In genomic region chr5:111644142-111644541, GRCm38 (mm10) we compare ENCODE assay signal across 24 mouse cellular contexts.
DNase-seq lines count a peak whose midpoint lies in the region; ATAC-seq lines count a peak whose summit lies in the region.
"Had no signal": no experiment of that assay in that cellular context is flagged by ENCODE, and none has a peak within 500 bp of the region (broad histone marks: within the 10 kb centered on the region; RNA-seq: fewer than 3 reads in every experiment).

No protein-coding gene starts in this region.

- peaks cover 46% of the 10 kb centered on the region for H3K4me1 ChIP-seq in forebrain, embryonic 12.5 days
- peaks cover 27% of the 10 kb centered on the region for H3K4me1 ChIP-seq in forebrain, embryonic 11.5 days (replicated peaks; ENCODE audit: control insufficient read depth, insufficient read depth, low read length)
- peaks cover 31% of the 10 kb centered on the region for H3K4me1 ChIP-seq in midbrain, embryonic 15.5 days
- H3K4me1 ChIP-seq in midbrain, embryonic 16.5 days (ENCODE audit: control insufficient read depth, insufficient read depth, low read length), result peaks cover 24% of the 10 kb centered on the region
- H3K4me1 ChIP-seq in embryonic facial prominence, embryonic 13.5 days, result peaks cover 44% of the 10 kb centered on the region
- H3K4me1 ChIP-seq: liver, embryonic 12.5 days had no signal

- WGBS in forebrain, embryonic 12.5 days, result 96% methylated on average over 2 of the region's 2 CpGs
- WGBS in forebrain, embryonic 11.5 days, result 92% methylated on average over 2 of the region's 2 CpGs
- 94% methylated on average over 2 of the region's 2 CpGs for WGBS in midbrain, embryonic 15.5 days
- 85% methylated on average over 2 of the region's 2 CpGs for WGBS in midbrain, embryonic 16.5 days
- 83% methylated on average over 2 of the region's 2 CpGs for WGBS in embryonic facial prominence, embryonic 13.5 days

- no peaks in the 10 kb centered on the region for H3K36me3 ChIP-seq in forebrain, embryonic 12.5 days (replicated peaks)
- no peaks in the 10 kb centered on the region for H3K36me3 ChIP-seq in forebrain, embryonic 11.5 days (ENCODE audit: control insufficient read depth, insufficient read depth, low read length)
- no peaks in the 10 kb centered on the region for H3K36me3 ChIP-seq in midbrain, embryonic 15.5 days (replicated peaks)
- H3K36me3 ChIP-seq in midbrain, embryonic 16.5 days (ENCODE audit: control insufficient read depth, insufficient read depth, low read length), result no peaks in the 10 kb centered on the region
- H3K36me3 ChIP-seq in embryonic facial prominence, embryonic 13.5 days, result no peaks in the 10 kb centered on the region
- H3K36me3 ChIP-seq: heart, embryonic 15.5 days; hindbrain, embryonic 15.5 days; intestine, embryonic 15.5 days; limb, embryonic 13.5 days; liver, embryonic 12.5 days; neural tube, embryonic 15.5 days had no signal

- no peaks in the 10 kb centered on the region for H3K9me3 ChIP-seq in forebrain, embryonic 12.5 days
- no peaks in the 10 kb centered on the region; the same call in 1 of the 2 replicates for H3K9me3 ChIP-seq in forebrain, embryonic 11.5 days (ENCODE audit: control insufficient read depth, low read length)
- no peaks in the 10 kb centered on the region for H3K9me3 ChIP-seq in midbrain, embryonic 15.5 days
- no peaks in the 10 kb centered on the region for H3K9me3 ChIP-seq in midbrain, embryonic 16.5 days (replicated peaks; ENCODE audit: control insufficient read depth, low read length, poor library complexity, severe bottlenecking)
- no peaks in the 10 kb centered on the region for H3K9me3 ChIP-seq in embryonic facial prominence, embryonic 13.5 days
- H3K9me3 ChIP-seq: heart, embryonic 15.5 days; hindbrain, embryonic 15.5 days; intestine, embryonic 15.5 days; liver, embryonic 12.5 days; neural tube, embryonic 15.5 days had no signal

- H3K27ac ChIP-seq in forebrain, embryonic 12.5 days, result peak overlapping the region; percentile 47; the same call in 1 of the 2 replicates
- H3K27ac ChIP-seq in forebrain, embryonic 11.5 days (ENCODE audit: low read depth, low read length), result no peak overlapping the region
- no peak overlapping the region for H3K27ac ChIP-seq in midbrain, embryonic 15.5 days
- no peak overlapping the region for H3K27ac ChIP-seq in midbrain, embryonic 16.5 days (ENCODE audit: low read length)
- H3K27ac ChIP-seq in embryonic facial prominence, embryonic 13.5 days, result no peak overlapping the region
- H3K27ac ChIP-seq: heart, embryonic 15.5 days; hindbrain, embryonic 15.5 days; intestine, embryonic 15.5 days; limb, embryonic 13.5 days; liver, embryonic 12.5 days; neural tube, embryonic 15.5 days had no signal

- DNase-seq in forebrain, embryonic 11.5 days (ENCODE audit: low spot score), result no peak
- DNase-seq in frontal cortex, postnatal 14 days (ENCODE audit: low spot score in 2 of 2), result no peak
- no peak for DNase-seq in kidney, adult 11 months
- DNase-seq in T-cell, adult 2 months (ENCODE audit: low spot score), result no peak
- DNase-seq: adrenal gland, postnatal 10 days; cerebellum, adult 2 months; cerebellum, postnatal 25 days; heart, postnatal 36 days; kidney, adult 9 months; kidney, postnatal 14 days; lung, adult 18-20 months; lung, postnatal 36 days had no signal

- no peak for ATAC-seq in forebrain, embryonic 12.5 days (ENCODE audit: low FRiP score)
- no peak for ATAC-seq in forebrain, embryonic 11.5 days (replicated peaks; ENCODE audit: low FRiP score)
- ATAC-seq in midbrain, embryonic 15.5 days (replicated peaks), result peak; percentile 44; the same call in 1 of the 2 replicates
- no peak for ATAC-seq in midbrain, embryonic 16.5 days
- ATAC-seq in embryonic facial prominence, embryonic 13.5 days (ENCODE audit: insufficient number of reproducible peaks, insufficient read depth, low FRiP score, low TSS enrichment, low read depth), result peak; percentile 48
- ATAC-seq: activated CD4-positive, CD25-positive, alpha-beta regulatory T cell, adult 4 months; intestine, embryonic 15.5 days; liver, embryonic 12.5 days had no signal

- no peak overlapping the region for H3K4me2 ChIP-seq in forebrain, embryonic 12.5 days
- H3K4me2 ChIP-seq in forebrain, embryonic 11.5 days (ENCODE audit: low read depth, low read length, severe bottlenecking), result no peak overlapping the region
- no peak overlapping the region for H3K4me2 ChIP-seq in midbrain, embryonic 15.5 days
- no peak overlapping the region for H3K4me2 ChIP-seq in midbrain, embryonic 16.5 days (ENCODE audit: low read length)
- H3K4me2 ChIP-seq in embryonic facial prominence, embryonic 13.5 days, result no peak overlapping the region
- H3K4me2 ChIP-seq: heart, embryonic 15.5 days; hindbrain, embryonic 15.5 days; intestine, embryonic 15.5 days; limb, embryonic 13.5 days; liver, embryonic 12.5 days; neural tube, embryonic 15.5 days had no signal

- no peak overlapping the region for H3K4me3 ChIP-seq in forebrain, embryonic 12.5 days (replicated peaks)
- H3K4me3 ChIP-seq in forebrain, embryonic 11.5 days (ENCODE audit: low read depth, low read length), result no peak overlapping the region
- H3K4me3 ChIP-seq in midbrain, embryonic 15.5 days, result no peak overlapping the region
- no peak overlapping the region for H3K4me3 ChIP-seq in midbrain, embryonic 16.5 days (ENCODE audit: low read depth, low read length)
- H3K4me3 ChIP-seq in embryonic facial prominence, embryonic 13.5 days, result no peak overlapping the region
- H3K4me3 ChIP-seq: erythroblast, embryonic 14.5 days; heart, embryonic 15.5 days; hindbrain, embryonic 15.5 days; intestine, embryonic 15.5 days; limb, embryonic 13.5 days; liver, embryonic 12.5 days; neural tube, embryonic 15.5 days had no signal

- no peak overlapping the region for H3K9ac ChIP-seq in forebrain, embryonic 12.5 days
- no peak overlapping the region for H3K9ac ChIP-seq in forebrain, embryonic 11.5 days (ENCODE audit: low read length)
- no peak overlapping the region for H3K9ac ChIP-seq in midbrain, embryonic 15.5 days
- no peak overlapping the region for H3K9ac ChIP-seq in midbrain, embryonic 16.5 days (ENCODE audit: low read depth, low read length)
- no peak overlapping the region for H3K9ac ChIP-seq in embryonic facial prominence, embryonic 13.5 days
- H3K9ac ChIP-seq: heart, embryonic 15.5 days; hindbrain, embryonic 15.5 days; intestine, embryonic 15.5 days; limb, embryonic 13.5 days; liver, embryonic 12.5 days; neural tube, embryonic 15.5 days had no signal

- peaks cover 5% of the 10 kb centered on the region; the same call in 1 of the 2 replicates for H3K27me3 ChIP-seq in forebrain, embryonic 12.5 days
- no peaks in the 10 kb centered on the region for H3K27me3 ChIP-seq in forebrain, embryonic 11.5 days (ENCODE audit: control insufficient read depth, insufficient read depth, low read length)
- no peaks in the 10 kb centered on the region for H3K27me3 ChIP-seq in midbrain, embryonic 15.5 days (replicated peaks)
- no peaks in the 10 kb centered on the region for H3K27me3 ChIP-seq in midbrain, embryonic 16.5 days (ENCODE audit: control insufficient read depth, insufficient read depth, low read depth, low read length)
- H3K27me3 ChIP-seq in embryonic facial prominence, embryonic 13.5 days, result peaks cover 3% of the 10 kb centered on the region; the same call in 1 of the 2 replicates
- H3K27me3 ChIP-seq: hindbrain, embryonic 15.5 days; intestine, embryonic 15.5 days; neural tube, embryonic 15.5 days had no signal

Comparison
In these comparisons a context has a peak if more than half of its experiments do, and no peak if none do; other contexts are left out.
1. ATAC-seq: peak in midbrain, embryonic 15.5 days (single experiment) and embryonic facial prominence, embryonic 13.5 days (single experiment); none in forebrain, embryonic 12.5 days (single experiment), forebrain, embryonic 11.5 days (single experiment) and midbrain, embryonic 16.5 days (single experiment).